Mouse (Mus musculus): ENCODE data around the gene Tfap2c.

DNA sequence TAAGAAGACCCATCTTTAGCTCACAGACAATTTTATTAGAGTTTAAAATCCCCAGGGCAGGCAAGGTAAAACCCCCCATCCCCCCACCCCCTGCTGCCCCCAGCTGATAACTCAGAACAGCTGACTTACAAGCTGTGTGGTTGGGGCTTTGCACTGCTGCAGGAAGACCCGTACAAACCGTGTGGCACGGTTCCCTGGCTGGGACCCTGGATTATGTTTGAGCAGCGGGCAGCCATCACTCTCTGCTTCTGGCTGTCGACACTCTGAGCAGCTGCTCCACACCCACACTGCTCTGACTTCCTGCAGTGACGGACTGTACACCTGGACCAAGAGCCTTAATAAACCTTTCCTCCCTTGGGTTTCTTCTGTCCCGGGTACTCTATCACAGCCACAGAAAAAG is 56.2 kb downstream of the Tfap2c start:
- TF ChIP-seq CTCF (conservative IDR thresholded peaks at IDR 0.05 in 1 of 2, IDR thresholded peaks at IDR 0.05 in 1 of 2; ENCODE audit: low read depth in 2 of 2, low read length in 2 of 2), result no peak
- TF ChIP-seq USF1 (IDR thresholded peaks at IDR 0.05; ENCODE audit: low read depth, low read length), result no peak
- no peak for TF ChIP-seq MAX (IDR thresholded peaks at IDR 0.05; ENCODE audit: low read length)
- no peak for TF ChIP-seq EP300 (IDR thresholded peaks at IDR 0.05; ENCODE audit: low read length)
- TF ChIP-seq HCFC1 (IDR thresholded peaks at IDR 0.05; ENCODE audit: low read depth, low read length), result no peak
- TF ChIP-seq JUN (IDR thresholded peaks at IDR 0.05; ENCODE audit: insufficient read depth, low read depth, low read length), result no peak
